Mouse (Mus musculus) adrenal gland, postnatal 0 days (tissue): Measurements from ENCODE around the gene Glb1l3. TPM values are rescaled to one million over a fixed set of nuclear protein-coding genes. Genes with fewer than 3 reads are reported as not detected.

Experiments
- polyA plus RNA-seq: library from polyadenylated mRNA; unstranded; fragments of >200 nt; fragmentation: Nextera tagmentation; extraction: Ambion mirVana; gene quantifications from 2 replicates; pipeline ENCODE4 v1.2.1, GENCODE M21; 2015

Gene Glb1l3
- polyA plus RNA-seq: 0.50 and 1.2 TPM in 2 replicates

GRCm38 (mm10) chr9:26860751-26861150 is at the start of gene Glb1l3:
Gene Glb1l3, minus strand, starts transcription at chr9:26860890.

DNA sequence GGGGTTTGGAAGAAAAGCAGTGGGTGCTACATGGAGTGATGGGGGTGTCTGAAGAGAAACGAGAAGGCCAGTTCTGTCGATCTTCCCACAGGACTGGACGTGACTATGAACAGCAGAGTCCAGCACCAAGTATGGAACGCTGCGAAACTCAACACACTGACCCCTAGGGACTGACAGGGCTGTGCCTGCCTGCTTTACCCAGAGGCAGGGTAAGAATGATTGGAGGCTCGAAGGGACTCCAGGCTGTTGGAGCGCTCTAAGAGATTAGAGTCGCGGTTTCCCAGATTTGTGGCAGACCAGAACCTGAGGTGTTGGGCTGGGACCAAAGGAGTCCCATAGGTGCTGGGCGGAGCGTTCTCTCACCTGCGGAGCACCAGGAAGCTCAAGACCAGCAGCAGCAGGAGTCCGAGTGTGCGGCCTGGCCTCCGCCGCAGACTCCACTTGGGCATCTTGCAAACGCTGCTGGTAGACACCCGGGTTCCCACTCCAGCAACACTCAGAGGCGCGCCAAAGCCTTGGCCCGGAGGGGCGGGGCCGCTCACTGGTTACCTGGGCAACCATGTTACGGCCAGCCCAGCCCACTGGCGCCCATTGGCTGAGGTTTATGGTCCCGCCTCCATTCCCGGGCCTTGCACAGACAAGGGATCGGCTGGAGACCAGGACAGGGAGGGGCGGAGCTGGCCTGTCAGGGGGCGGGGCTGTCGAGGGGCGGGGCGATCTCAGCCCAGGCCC is 54.6 kb downstream of the Glb1l3 start, which contains the start of gene Glb1l2:
Gene Glb1l2 (minus strand): TSS at position 534 of the 732 bp plus-strand sequence.

Other genes starting within 250 kb of the Glb1l3 start
- gene B3gat1, start 127.2 kb downstream of the Glb1l3 start, polyA plus RNA-seq: 0.57 and 2.2 TPM in 2 replicates
- 2.4 and 2.6 TPM in 2 replicates for gene Glb1l2, start 54.4 kb downstream of the Glb1l3 start, polyA plus RNA-seq
- gene Gm1110, start 62.2 kb upstream of the Glb1l3 start, polyA plus RNA-seq: not detected in 2 replicates
- gene Acad8, start 138.7 kb upstream of the Glb1l3 start, polyA plus RNA-seq: 32.6 and 62.5 TPM in 2 replicates
- 123 and 145 TPM in 2 replicates for gene Thyn1, start 138.8 kb upstream of the Glb1l3 start, polyA plus RNA-seq
- 21.8 and 24.6 TPM in 2 replicates for gene Vps26b, start 169.2 kb upstream of the Glb1l3 start, polyA plus RNA-seq
- 6.3 and 11.4 TPM in 2 replicates for gene Ncapd3, start 169.3 kb upstream of the Glb1l3 start, polyA plus RNA-seq